Comparison of ENCODE assay signal across 25 mouse cellular contexts in the genomic region with DNA sequence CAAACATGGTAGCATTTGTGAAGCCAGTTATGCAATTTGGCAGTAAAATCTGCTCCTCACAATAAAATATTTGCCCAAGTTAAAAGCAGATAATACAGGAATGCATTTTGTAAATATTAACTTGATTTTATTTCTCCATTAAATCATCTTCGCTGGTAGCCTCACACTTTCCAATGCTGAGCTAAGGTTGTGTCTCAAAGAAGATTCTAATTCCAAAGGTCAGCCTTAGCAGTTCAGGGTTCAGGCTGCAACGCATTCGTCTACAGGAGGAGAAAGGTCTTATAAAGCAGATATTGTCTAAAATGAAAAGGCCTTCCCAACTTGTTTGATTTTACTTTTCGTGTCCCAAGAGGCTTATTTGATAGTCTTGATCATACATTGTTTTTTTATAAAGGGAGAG. TPM values are rescaled to one million over a fixed set of nuclear protein-coding genes. Genes with fewer than 3 reads are reported as not detected.
A peak's percentile ranks its signal among the peaks of the same experiment; 100 is the strongest.
DNase-seq lines count a peak whose midpoint lies in the region; ATAC-seq and TF ChIP-seq lines count a peak whose summit lies in the region.
"Had no signal": no experiment of that assay in that cellular context is flagged by ENCODE, and none has a peak within 500 bp of the region (broad histone marks: within the 10 kb centered on the region; RNA-seq: fewer than 3 reads in every experiment).

No protein-coding gene starts in this region.

- no peaks in the 10 kb centered on the region for H3K9me3 ChIP-seq in intestine, postnatal 0 days (ENCODE audit: control insufficient read depth)
- H3K9me3 ChIP-seq in intestine, embryonic 16.5 days (ENCODE audit: control insufficient read depth, low read length): no peaks in the 10 kb centered on the region
- H3K9me3 ChIP-seq in kidney, embryonic 15.5 days (replicated peaks): no peaks in the 10 kb centered on the region
- H3K9me3 ChIP-seq: embryonic facial prominence, embryonic 10.5 days; embryonic facial prominence, embryonic 12.5 days; forebrain, embryonic 13.5 days; G1E had no signal

- H3K36me3 ChIP-seq in intestine, postnatal 0 days (ENCODE audit: control insufficient read depth, insufficient read depth): no peaks in the 10 kb centered on the region
- H3K36me3 ChIP-seq in intestine, embryonic 16.5 days (ENCODE audit: control insufficient read depth, insufficient read depth, low read length): no peaks in the 10 kb centered on the region
- no peaks in the 10 kb centered on the region for H3K36me3 ChIP-seq in kidney, adult 2 months (ENCODE audit: control insufficient read depth, insufficient read depth, low read length)
- H3K36me3 ChIP-seq in kidney, embryonic 15.5 days: no peaks in the 10 kb centered on the region
- H3K36me3 ChIP-seq: embryonic facial prominence, embryonic 10.5 days; embryonic facial prominence, embryonic 12.5 days; G1E had no signal

- H3K27ac ChIP-seq in intestine, postnatal 0 days (ENCODE audit: low read depth, low read length): no peak overlapping the region
- H3K27ac ChIP-seq in intestine, embryonic 16.5 days (ENCODE audit: low read length): no peak overlapping the region
- H3K27ac ChIP-seq in kidney, adult 2 months (ENCODE audit: insufficient read depth, low read depth, low read length): peak overlapping the region; percentile 91; the same call in 1 of the 2 replicates
- no peak overlapping the region for H3K27ac ChIP-seq in kidney, embryonic 15.5 days
- H3K27ac ChIP-seq: embryonic facial prominence, embryonic 10.5 days; embryonic facial prominence, embryonic 12.5 days; forebrain, embryonic 13.5 days had no signal

- WGBS in intestine, postnatal 0 days: 48% methylated on average over 4 of the region's 4 CpGs
- WGBS in intestine, embryonic 16.5 days: 63% methylated on average over 4 of the region's 4 CpGs
- 45% methylated on average over 4 of the region's 4 CpGs for WGBS in kidney, adult 2 months
- 67% methylated on average over 4 of the region's 4 CpGs for WGBS in kidney, embryonic 15.5 days

- DNase-seq in kidney, adult 2 months: peak; percentile 81
- no peak for DNase-seq in kidney, postnatal 10 days
- DNase-seq in kidney, adult 9 months: peak; percentile 83
- DNase-seq in kidney, postnatal 36 days: peak; percentile 29 to 38
- DNase-seq in kidney, adult 18-20 months: no peak
- DNase-seq: adrenal gland, adult 8-10 months; adrenal gland, postnatal 14 days; adrenal gland, postnatal 36 days; B cell, adult 2 months; cerebellum, adult 11-12 months; cerebellum, adult 2 months; cerebellum, adult 9-10 months; cerebellum, postnatal 10 days; cerebellum, postnatal 25 days had no signal

- no peaks in the 10 kb centered on the region for H3K27me3 ChIP-seq in intestine, postnatal 0 days (replicated peaks; ENCODE audit: control insufficient read depth, insufficient read depth, low read length)
- no peaks in the 10 kb centered on the region for H3K27me3 ChIP-seq in intestine, embryonic 16.5 days (replicated peaks; ENCODE audit: control insufficient read depth, insufficient read depth, low read length)
- no peaks in the 10 kb centered on the region for H3K27me3 ChIP-seq in kidney, adult 2 months (replicated peaks; ENCODE audit: control insufficient read depth, insufficient read depth, low read length)
- H3K27me3 ChIP-seq in kidney, embryonic 15.5 days: no peaks in the 10 kb centered on the region
- H3K27me3 ChIP-seq: CH12.LX; embryonic facial prominence, embryonic 12.5 days; forebrain, embryonic 13.5 days; Patski had no signal

- H3K4me3 ChIP-seq in intestine, postnatal 0 days (ENCODE audit: low read depth, low read length): no peak overlapping the region
- no peak overlapping the region for H3K4me3 ChIP-seq in intestine, embryonic 16.5 days (ENCODE audit: low read length)
- no peak overlapping the region for H3K4me3 ChIP-seq in kidney, adult 2 months (ENCODE audit: insufficient read depth, low read depth, low read length)
- H3K4me3 ChIP-seq in kidney, embryonic 15.5 days (replicated peaks): no peak overlapping the region
- H3K4me3 ChIP-seq: embryonic facial prominence, embryonic 10.5 days; embryonic facial prominence, embryonic 12.5 days; forebrain, embryonic 13.5 days had no signal

- 0 out of 2 replicates have a peak, but pooled peaks have one; percentile 31 for ATAC-seq in intestine, postnatal 0 days
- no peak for ATAC-seq in intestine, embryonic 16.5 days
- ATAC-seq in kidney, embryonic 15.5 days (replicated peaks; ENCODE audit: low FRiP score): no peak
- ATAC-seq: activated CD4-positive, CD25-positive, alpha-beta regulatory T cell, adult 4 months; CD4-positive, CD25-positive, alpha-beta regulatory T cell, adult 4 months; forebrain, embryonic 13.5 days; Patski had no signal

- TF ChIP-seq POLR2A in kidney, adult 2 months (IDR thresholded peaks at IDR 0.05; ENCODE audit: low read depth, low read length): no peak

- TF ChIP-seq CTCF in intestine, postnatal 0 days (IDR thresholded peaks at IDR 0.05; ENCODE audit: low read depth): no peak
- no peak for TF ChIP-seq CTCF in kidney, adult 2 months (conservative IDR thresholded peaks at IDR 0.05; ENCODE audit: insufficient read depth, insufficient read length, low read depth, low read length)

- H3K4me2 ChIP-seq in intestine, postnatal 0 days (replicated peaks; ENCODE audit: low read depth): no peak overlapping the region
- H3K4me2 ChIP-seq in intestine, embryonic 16.5 days (ENCODE audit: low read depth, low read length): no peak overlapping the region
- H3K4me2 ChIP-seq in kidney, embryonic 15.5 days: no peak overlapping the region
- H3K4me2 ChIP-seq: embryonic facial prominence, embryonic 12.5 days; forebrain, embryonic 13.5 days had no signal

- H3K9ac ChIP-seq in intestine, postnatal 0 days (ENCODE audit: low read depth, low read length): no peak overlapping the region
- no peak overlapping the region for H3K9ac ChIP-seq in intestine, embryonic 16.5 days (ENCODE audit: low read depth, low read length)
- no peak overlapping the region for H3K9ac ChIP-seq in kidney, embryonic 15.5 days
- H3K9ac ChIP-seq: embryonic facial prominence, embryonic 12.5 days; forebrain, embryonic 13.5 days had no signal

- H3K4me1 ChIP-seq in intestine, postnatal 0 days (replicated peaks; ENCODE audit: control insufficient read depth, insufficient read depth, low read length): no peaks in the 10 kb centered on the region
- no peaks in the 10 kb centered on the region for H3K4me1 ChIP-seq in intestine, embryonic 16.5 days (ENCODE audit: control insufficient read depth, insufficient read depth, low read length)
- peaks cover 3% of the 10 kb centered on the region; the same call in 1 of the 2 replicates for H3K4me1 ChIP-seq in kidney, adult 2 months (ENCODE audit: control insufficient read depth, insufficient read depth, low read length)
- no peaks in the 10 kb centered on the region for H3K4me1 ChIP-seq in kidney, embryonic 15.5 days
- H3K4me1 ChIP-seq: embryonic facial prominence, embryonic 10.5 days; embryonic facial prominence, embryonic 12.5 days; forebrain, embryonic 13.5 days had no signal

RNA-seq across cellular contexts. Expression of a gene that starts 51.0 kb away (rescaled TPM):
- polyA plus RNA-seq in intestine, postnatal 0 days (2015; fragmentation: Nextera tagmentation; extraction: Ambion mirVana): 9.2 TPM in 2 replicates
- 11.3 and 12.1 TPM in 2 replicates for polyA plus RNA-seq in intestine, embryonic 16.5 days (2015; fragmentation: Nextera tagmentation; extraction: Ambion mirVana)
- polyA plus RNA-seq in kidney, adult 2 months (2012; rRNA removed): 15.7 and 17.6 TPM in 2 replicates
- polyA plus RNA-seq in kidney, embryonic 15.5 days (2015; fragmentation: Nextera tagmentation; extraction: Ambion mirVana): 6.4 and 7.5 TPM in 2 replicates
- polyA plus RNA-seq: G1E had no signal

Comparison
In these comparisons a context has a peak if more than half of its experiments do, and no peak if none do; other contexts are left out.
1. DNase-seq: peak in kidney, adult 2 months (single experiment), kidney, adult 9 months (single experiment) and kidney, postnatal 36 days (2 of 2); none in kidney, postnatal 10 days (single experiment) and kidney, adult 18-20 months (single experiment).